Mouse (Mus musculus): ENCODE measurements at regions not wholly inside any gene's neighbourhood (a gene's known extent, or its start where the extent isn't known, plus 50 kb on each side); places are given as distances from the start of the nearest gene placed in this dataset.

DNA sequence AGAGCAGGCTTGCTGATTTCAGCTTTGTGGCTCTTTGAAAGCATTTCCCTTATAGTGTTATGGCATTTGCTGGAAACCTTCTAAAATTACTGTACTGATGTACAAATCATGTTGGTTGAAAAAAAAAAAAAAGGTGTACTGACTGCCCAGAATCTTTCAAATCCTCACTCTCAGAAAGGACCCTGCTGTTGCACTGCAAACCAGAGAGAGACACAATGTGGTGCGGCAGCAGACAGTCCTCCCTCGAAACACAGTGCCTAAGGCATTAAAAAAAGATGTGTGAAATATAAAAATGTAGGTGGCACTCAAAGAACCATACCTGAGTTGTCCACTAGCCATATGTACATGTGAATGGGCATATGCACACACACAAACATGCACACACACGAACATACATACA lies 128.3 kb downstream of the Actr3 start:
- no peak for DNase-seq

DNA sequence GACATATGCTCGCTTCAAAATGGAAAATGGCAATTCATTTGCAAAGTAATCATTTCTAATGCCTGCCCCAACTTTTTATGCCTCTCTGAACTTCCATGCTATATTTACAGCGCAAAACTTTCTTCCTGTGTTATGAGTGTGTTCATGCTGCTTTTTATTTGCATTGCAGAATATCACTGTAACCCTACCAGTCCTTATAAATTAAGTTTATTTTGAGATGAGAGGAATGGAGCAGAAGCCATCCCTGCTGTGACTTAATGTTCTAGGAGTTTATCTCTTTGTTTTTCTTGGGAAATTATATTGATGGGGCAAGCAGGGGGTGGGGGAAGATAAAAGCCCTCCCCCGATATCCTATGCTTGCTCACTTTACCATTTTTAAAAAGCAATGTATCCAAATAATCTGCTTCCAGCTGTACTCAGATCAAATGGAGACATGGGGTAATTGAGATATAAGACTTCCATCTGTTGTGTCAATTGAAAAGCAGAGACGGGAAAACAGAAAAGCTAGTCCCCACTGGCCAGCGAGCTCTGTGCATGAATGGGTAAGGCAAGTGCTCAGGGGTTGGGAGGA lies 136.9 kb downstream of the Actr3 start:
- DNase-seq = no peak

DNA sequence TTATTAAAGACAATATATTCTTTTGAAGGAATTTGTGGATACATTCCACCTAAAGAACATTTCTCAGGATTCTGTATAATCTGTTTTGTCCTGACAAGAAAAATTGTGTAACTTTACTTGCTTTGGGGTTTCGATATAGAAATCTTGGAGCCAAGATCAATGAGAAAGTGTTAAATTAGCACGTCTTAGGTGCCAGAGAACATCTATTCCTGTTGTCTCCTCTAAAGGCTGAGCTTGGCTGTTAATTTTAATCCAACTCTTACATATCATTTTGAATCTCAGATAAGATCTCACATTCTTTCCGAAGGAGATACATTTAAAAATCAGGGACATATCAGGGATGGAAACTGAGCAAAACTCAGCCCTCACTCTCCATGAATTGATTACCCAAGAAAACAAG lies 139.9 kb downstream of the Actr3 start:
- no peak for DNase-seq

DNA sequence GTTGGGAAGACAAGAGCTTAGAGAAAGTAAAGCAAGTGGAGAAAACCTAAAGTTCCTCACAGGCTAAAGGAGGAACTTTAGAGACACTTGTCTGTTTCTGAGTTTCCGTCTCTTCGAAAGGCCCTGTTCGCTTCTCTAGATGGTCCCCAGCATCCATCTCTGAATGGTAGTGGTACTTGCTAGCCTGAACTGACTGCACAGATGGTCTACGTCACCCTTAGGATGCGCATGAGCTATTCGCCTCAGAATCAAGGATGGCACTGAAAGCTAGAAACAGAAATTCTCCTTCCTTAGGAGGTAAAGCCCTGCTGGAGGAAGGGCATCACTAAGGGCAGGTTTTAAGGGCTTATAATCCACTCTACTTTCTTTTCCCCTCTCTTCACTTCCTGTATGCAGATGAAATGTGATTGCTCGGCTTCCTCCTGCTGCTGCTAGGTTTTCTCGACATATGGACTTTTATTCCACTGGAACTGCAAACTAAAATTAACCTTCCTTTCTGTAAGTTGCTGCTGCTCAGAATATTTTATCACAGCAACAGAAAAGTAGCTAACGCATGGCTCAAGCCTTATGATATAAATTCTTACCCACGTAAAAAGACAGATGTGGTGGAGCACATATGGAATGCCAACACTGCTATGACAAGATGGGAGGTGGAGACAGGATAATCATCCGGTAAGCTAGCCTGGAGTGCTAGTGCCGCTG lies 145.1 kb downstream of the Actr3 start:
- no peak for DNase-seq

DNA sequence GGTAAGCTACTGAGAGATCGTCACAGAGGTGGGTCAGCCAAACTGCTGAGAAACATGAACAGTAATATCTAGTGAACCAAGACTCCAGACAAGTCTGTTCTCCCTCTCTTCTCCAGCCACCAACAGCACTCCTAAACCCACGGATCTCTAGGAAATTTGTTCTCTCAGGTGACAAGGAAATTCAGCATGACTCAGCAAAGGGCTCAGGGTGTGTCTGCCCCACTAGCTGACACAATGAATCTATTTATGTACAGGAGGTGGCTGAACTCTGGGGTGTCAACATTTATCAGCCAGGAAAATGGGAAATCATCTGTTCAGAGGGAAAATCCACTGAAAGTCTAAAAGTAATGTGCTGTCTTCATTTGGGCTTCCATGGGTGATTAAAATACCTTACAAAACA lies 149.2 kb downstream of the Actr3 start:
- DNase-seq = no peak

DNA sequence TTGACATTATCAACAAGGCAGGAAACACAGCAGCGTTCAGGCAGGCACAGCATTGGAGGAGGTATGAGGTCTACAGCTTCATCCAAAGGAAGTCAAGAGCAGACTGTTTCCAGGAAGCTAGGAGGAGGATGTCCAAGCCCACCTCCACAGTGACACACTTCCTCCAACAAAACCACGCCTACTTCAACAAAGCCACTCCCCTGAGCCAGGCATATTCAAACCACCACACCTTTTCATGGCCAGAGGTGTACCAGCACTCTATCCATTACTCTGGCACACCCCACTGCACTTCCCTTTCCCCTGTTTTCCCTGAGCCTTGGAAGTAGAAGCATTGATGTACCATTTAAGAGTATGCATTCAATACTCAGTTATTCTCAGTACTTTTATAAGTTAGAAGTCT lies 150.8 kb downstream of the Actr3 start:
- DNase-seq = no peak

DNA sequence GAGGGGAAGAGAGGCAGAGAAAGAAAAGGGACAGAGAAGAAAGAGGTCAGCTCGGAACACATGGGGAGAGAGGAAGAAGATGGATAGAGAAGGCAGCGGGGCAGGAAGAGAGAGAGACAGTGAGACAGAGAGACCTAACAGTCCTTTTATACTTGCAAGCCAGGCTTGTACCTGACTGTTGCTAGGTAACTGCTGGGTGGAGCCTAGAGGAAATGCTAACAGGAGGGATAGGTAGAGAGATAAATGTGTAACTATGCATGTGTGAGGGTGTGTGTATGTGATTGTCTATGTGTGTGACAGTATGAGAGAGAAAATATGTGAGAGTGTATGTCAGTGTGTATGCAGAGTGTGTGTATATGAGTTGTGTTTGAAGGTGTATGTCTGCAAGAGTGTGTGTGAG lies 161.8 kb downstream of the Actr3 start:
- DNase-seq = no peak

DNA sequence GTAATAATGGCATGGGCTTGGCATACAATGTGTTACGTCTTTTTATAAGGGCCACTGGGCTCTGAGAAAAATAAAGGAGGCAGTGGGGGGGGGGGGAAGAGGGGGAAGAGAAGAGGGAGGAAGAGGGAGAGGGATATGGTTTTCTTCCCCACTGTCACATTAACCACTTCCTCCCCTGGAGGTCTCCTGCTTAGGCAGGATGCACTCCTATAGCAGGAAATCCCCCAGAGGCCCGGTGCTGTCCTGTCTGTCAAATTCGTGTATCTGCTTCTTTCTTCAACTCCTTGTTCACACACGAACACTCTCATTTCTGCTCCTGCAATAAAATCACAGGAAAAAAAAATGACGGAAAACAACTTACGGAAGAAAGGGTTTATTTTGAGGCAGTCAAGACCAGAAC lies 171.8 kb downstream of the Actr3 start:
- no peak for DNase-seq

DNA sequence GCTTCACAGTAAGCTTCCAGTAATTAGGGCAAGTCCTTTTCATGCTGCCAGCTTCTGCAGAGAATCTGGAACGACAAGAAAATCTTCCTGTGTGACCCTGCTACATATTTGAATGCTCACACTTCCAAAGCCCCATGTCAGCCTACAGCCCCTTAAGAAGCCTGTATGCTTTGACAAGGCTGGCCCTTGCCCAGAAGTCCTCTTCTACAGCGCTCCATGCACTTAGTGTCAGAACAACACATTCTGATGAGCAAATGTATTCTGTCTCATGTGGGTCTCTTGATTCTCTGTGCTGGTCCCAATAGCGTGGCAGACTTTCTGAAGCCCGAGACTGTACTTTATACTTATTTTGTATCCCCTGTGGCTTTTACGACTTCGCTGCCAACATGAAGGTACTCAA lies 172.5 kb downstream of the Actr3 start:
- DNase-seq = no peak

DNA sequence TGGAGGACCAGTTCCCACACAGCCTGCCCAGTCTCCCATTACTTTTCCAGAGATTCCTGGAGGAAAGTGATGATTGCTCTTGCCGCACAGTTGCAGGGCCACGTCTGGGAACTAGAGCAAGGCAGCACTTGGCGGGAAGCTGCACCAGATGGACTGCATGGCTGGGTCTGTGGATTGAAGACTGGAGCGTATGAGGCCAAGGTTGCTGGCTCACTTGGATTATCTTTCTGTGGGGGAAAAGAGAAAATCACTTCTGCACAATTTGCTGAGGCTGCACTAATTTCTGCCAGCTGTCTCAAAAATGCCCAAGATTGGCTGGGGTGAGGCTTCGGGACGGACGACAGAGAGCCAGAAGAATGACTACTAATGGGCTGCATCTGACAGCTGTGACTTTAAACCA lies 193.2 kb downstream of the Actr3 start:
- DNase-seq = peak; percentile 17 to 35

DNA sequence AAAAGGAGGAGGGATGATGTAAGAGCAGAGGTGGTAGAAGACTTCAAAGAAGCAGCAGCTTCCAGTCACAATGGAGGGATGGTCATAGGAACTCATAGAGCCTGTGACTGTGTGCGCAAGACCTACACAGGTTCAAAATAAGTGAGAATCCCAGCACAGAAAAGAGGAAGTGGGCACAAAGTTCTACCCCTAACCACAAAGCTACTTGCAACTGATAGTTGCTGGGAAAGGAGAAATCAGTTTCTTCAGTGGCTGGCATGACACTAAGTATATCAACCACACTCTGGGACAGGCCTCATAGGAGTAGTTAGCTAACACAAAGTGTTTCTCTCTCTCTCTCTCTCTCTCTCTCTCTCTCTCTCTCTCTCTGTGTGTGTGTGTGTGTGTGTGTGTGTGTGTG lies 193.8 kb downstream of the Actr3 start:
- DNase-seq = no peak

DNA sequence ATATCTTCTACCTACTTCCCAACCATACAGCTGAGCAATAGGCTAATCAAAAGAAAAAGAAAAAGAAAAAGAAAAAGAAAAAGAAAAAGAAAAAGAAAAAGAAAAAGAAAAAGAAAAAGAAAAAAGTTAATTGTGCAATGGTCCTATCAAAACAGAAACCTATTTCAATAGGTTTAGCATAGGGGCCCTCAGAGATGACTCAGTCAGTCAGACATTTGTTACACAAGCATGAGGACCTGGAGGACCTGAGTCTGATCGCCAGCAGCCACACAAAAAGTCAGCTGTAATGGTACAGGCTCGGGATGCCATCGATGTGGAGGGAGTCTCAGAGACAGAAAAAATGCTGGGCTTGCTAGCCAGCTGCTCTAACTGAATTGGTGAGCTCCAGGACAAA lies 197.9 kb downstream of the Actr3 start:
- no peak for DNase-seq

DNA sequence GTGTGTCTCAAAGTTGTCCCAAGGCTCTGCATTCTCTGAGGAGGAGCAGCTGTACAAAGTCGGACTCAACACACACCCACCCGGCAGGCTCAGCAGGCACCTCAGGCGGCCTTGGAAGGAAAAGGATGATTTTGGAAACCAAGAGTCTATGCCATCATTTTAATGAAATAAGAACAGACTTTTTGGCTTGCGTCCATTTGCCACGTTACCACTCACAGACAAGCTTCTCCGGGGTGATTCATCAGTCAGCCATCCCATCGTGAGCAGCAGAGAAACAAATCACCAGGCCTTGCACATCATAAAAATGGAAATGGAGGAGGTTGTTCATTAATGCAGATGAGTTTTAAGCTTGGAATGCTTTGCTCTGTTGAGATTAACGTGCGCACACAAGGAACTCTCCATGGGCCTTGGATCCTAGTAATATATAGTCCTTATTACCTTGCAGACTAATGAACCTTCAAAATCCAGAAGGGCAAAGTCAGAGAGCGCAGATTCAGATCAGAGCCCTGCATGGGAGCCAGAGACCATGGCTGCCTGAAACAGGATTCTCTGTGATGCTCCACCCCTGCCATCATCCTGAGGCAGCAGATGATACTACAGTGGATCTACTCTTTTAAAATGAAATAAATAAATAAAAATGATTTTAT lies 198.5 kb downstream of the Actr3 start:
- DNase-seq = peak in 1 of 2 experiments; percentile 4

DNA sequence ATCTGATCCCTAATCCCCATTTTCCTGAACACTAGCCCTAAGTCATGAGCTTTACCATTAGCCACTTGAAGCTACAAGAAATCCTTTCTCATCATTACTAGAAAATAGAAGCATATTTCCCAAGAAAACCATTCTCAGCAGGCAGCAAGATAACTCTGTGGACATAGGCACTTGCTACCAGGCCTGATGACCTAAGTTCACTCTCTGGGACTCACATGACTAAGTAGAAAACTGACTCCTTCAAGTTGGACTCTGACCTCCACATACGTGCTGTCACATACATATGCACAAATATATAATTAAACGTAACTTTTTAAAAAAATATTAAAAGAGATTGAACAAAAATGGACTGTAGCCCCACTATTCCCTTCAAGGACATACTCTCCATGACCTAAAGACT lies 200.8 kb downstream of the Actr3 start:
- no peak for DNase-seq

DNA sequence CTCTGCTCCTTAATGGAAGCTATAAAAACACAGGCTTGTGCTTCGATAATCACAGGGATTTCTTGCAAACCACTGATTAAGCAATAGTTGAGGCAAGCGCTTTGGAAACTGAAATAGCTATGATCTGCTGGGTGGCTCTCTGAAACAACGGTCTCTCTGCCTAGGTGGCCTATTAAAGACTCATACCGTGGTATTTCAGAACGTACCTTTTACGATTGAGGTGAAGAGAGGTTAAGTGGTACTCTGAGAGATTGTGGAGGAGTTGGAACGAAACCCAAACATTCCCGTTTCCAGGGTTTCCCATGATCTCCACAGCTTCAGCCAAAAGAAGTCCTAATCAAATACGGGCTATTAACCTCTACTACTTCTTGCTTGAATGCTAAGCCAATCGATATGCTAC lies 212.2 kb downstream of the Actr3 start:
- DNase-seq = no peak

DNA sequence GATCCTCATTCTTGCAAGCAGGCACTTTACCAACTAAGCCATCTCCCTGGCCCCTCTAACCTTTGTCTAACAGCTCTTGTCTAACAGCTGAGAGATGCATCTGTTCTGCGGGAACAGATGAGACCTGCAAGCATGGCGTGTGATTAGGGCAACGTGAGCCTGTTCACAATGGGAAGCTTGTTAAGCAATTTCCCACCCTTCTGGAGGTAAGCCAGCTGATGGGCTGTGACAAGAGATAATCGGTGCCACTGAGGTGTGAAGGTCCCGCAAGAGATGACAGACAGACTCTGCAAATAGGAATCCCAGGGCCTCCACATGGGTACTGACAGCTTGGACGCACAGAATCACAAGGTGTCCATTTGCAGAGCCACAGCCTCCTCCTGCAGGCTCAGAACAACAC lies 219.3 kb downstream of the Actr3 start:
- DNase-seq = no peak

DNA sequence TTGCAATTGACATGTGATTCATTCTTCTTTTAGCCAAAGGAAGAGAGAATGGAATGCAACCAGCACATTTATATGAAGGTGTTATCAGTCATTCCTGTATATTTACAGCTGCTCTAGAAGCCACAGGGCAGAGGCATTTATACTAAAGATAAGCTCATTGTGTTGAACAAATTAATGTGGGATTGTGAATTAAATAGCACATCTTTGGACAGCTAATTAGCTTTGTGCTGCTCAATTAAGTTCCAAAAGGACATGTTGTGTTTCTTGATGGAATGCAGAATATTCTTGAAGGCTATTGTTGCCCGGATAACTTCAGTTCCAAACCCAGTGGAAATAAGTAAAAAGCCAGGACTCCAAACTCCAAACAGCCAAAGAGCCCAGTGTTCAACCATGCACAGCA lies 248.4 kb downstream of the Actr3 start:
- no peak for DNase-seq

DNA sequence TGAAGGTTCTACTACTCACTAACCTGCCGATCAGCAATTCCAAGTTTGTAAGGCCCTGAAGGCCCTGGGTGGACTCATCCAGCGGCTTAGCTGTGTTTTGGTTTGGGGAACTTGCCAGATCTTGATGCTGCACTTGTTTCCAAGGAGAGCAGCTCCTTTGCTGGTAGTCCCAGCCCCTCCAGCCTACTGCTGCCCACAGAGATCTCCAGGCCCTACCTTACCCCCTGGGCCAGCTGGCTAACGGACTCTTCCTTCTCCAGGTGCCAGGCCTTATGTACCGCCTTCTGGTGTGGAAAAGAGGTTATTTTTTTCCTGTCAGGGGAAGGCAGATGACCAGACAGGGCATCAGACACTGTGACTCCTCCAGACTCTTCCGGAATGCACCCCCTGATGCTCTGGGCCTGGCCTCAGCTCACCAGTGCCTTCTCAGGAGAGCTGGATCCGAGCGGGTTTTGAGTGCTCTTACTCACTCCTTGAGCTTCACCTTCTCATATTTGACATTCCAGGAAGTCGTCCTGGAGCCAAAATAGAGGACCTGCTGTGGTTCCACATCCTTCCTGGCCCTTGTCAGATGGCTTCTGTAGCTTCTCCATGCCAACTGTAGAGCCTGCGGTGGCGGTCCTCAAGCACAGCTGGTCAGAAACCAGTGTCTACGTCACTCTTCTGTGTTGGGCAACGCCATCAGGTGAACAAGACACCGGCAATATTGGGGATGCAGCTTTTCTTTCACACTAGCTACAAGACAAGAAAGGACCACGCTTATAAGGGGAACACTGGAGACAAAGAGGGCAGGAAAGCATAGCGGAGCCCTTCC lies 259.2 kb downstream of the Actr3 start:
- no peak for DNase-seq

DNA sequence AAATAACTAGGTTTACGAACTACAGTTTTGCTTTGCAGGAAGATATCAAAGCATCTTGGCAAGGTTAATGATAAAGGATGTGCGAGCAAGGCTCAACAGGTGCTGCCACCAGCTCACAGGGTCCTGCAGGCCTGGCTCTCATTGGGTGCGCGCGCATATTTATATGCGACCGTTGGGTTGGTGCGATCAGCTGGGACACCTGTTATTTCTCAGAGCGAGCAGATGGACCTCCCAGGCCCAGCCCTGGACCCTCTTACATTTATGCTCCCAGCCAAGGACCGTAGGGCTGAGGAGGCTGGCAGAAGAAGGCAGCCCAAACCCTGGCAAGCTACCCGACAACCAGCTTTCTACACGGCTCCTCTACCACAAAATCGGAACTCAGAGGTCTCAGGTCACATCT lies 260.8 kb downstream of the Actr3 start:
- DNase-seq = no peak

DNA sequence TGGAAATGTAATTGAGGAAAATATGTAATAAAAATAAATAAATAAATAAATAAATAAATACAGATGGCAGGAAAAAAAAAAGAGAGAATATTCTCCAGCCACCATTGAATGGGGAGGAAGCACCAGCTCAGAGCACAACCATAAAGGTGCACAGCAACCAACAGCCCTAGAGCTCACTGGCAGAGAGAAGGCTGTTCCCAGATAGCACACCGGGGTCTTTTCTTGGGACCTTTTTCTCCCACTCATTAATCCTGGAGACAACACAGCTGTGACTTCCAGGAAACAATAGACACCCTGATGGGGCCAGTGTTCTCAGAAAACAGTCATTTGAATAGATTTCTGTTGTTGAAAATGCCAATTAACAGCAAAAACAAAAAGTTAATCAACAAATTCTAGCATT lies 263.1 kb downstream of the Actr3 start:
- no peak for DNase-seq

DNA sequence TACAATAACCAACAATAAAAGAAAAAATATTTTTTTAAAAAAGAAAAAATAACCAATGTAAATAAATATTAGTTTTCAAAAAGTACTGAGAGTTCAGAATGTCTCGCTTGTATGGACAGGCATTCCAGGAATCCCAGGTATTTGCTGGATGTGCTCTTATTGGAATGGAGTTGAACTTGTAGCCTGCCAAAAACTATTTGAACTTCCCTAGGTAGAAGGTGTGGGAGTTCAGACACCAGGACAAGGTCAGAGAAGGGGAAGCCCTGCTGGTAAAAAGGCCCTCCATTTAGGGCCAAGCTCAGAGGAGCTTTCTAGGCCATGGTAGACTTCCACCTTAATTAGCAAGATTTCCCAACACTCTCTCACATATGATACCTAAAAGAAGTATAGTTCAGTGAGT lies 270.3 kb downstream of the Actr3 start:
- DNase-seq = no peak

DNA sequence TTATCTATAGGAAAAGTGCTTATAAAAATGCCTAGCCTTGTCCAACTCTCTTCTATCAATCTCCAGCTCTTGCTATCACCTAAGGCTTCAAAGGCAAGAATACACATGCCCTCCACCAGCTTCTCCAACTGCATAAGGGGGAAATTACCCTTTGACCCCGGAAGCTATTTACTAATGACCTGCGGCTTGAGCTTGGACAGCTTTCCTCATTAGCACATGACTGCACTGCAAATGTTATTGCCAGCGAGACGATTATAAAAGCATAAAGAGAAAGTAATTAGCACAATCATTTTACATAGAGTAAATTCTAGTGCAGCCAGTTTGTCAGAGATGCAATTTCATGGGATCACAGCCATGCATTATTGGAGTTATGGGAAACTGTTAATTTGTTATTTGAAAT lies 277.0 kb downstream of the Actr3 start:
- DNase-seq = no peak

DNA sequence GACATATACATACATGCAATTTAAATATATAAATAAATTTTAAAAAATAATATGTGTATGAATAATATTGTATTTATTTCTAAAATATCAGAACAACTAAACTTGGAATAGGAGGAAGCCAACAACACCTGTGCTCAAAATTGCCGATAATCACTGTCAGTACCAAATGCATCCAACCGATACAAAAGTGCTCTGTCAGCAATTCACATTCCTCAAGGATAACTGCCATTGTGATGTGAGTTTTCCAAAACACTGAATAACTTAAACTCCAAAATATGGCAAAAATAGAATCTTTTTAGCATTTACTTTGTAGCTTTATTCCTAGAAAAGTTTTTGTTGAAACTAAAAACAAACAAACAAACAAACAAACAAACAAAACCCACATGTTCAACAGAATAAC lies 279.4 kb downstream of the Actr3 start:
- no peak for DNase-seq

DNA sequence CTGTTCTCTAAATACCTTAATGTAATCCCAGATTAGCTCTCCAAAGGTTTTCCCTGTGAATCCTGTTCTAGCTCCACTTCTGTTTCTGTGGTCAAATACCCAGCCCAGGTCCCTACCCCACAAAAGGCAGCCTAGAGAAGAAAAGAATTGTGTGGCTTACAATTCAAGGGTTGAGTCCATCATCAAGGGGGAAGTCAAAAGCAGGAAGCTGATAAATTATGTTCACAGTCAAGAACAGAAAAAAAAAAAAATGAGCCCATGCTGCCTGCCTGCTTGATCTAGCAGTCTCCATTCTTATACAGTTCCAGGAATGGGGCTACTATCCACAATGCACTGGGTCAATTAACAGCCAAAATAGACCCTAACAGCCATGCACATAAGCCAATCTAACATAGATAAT lies 285.7 kb downstream of the Actr3 start:
- DNase-seq = no peak

Data from kidney, postnatal 4 days (tissue).